Mouse (Mus musculus) heart, postnatal 0 days (tissue): ENCODE results near the gene Ampd1. TPM values are rescaled to one million over a fixed set of nuclear protein-coding genes. Genes with fewer than 3 reads are reported as not detected.
A peak's percentile ranks its signal among the peaks of the same experiment; 100 is the strongest.

ENCODE experiments used
- ATAC-seq: fragments of 200-750 bp; cut with Nextera tagmentation; 2 replicates; pipeline ENCODE4 v1.8.0; 2017; ENCODE audit warnings: low read depth, moderate number of reproducible peaks, moderate library complexity; ENCODE audit not compliant: insufficient read depth
- DNase-seq: peaks from one replicate; pipeline ENCODE4 v3.0.0-alpha.2; 2016; ENCODE audit warnings: low spot score
- H3K27ac ChIP-seq: fragments of 300-500 bp; sonication (generic); 2 replicates; pipeline ENCODE4 v1.5.1; 2014; ENCODE audit warnings: low read depth, mild to moderate bottlenecking
- H3K27me3 ChIP-seq: fragments of 300-500 bp; sonication (generic); 2 replicates; pipeline ENCODE4 v1.6.1; 2014; ENCODE audit warnings: low read length, mixed read lengths; ENCODE audit not compliant: control insufficient read depth, insufficient read depth
- H3K36me3 ChIP-seq: fragments of 300-500 bp; sonication (generic); replicated peaks from 2 replicates; pipeline ENCODE4 v1.6.1; 2014; ENCODE audit warnings: low read length, mixed read lengths; ENCODE audit not compliant: control insufficient read depth, insufficient read depth
- H3K4me1 ChIP-seq: fragments of 300-500 bp; sonication (generic); 2 replicates; pipeline ENCODE4 v1.6.1; 2014; ENCODE audit warnings: antibody characterized with exemption; ENCODE audit not compliant: control insufficient read depth, insufficient read depth
- H3K4me2 ChIP-seq: fragments of 300-500 bp; sonication (generic); 2 replicates; pipeline ENCODE4 v1.6.1; 2014; ENCODE audit warnings: low read depth, mild to moderate bottlenecking, low read length, moderate library complexity
- H3K4me3 ChIP-seq: fragments of 300-500 bp; sonication (generic); 2 replicates; pipeline ENCODE4 v1.5.1; 2014; ENCODE audit warnings: low read depth, low read length
- H3K9ac ChIP-seq: fragments of 300-500 bp; sonication (generic); replicated peaks from 2 replicates; pipeline ENCODE4 v1.6.1; 2014; ENCODE audit warnings: low read depth, low read length, mixed read lengths
- H3K9me3 ChIP-seq: fragments of 300-500 bp; sonication (generic); replicated peaks from 2 replicates; pipeline ENCODE4 v1.6.1; 2016; ENCODE audit warnings: low read length; ENCODE audit not compliant: control insufficient read depth
- CTCF ChIP-seq: IDR thresholded peaks from 2 replicates; pipeline ENCODE4 v1.5.1; 2016; ENCODE audit warnings: antibody characterized with exemption, control low read depth, low read depth
- EP300 ChIP-seq: IDR thresholded peaks from 2 replicates; pipeline ENCODE4 v1.6.1; 2016; ENCODE audit warnings: antibody characterized with exemption, low read depth
- WGBS: fragments of 180-500 bp; shearing (Covaris S2); extraction: QIAGEN DNeasy Blood & Tissue Kit; methylation state at CpG from one replicate; pipeline ENCODE4 v1.1.7; 2014; 5-methylcytosine and 5-hydroxymethylcytosine counted together
- polyA plus RNA-seq: library from polyadenylated mRNA; unstranded; fragments of >200 nt; fragmentation: Nextera tagmentation; extraction: Ambion mirVana; gene quantifications from 2 replicates; pipeline ENCODE4 v1.2.1, GENCODE M21; 2015
- total RNA-seq: library from RNA; depleted of rRNA; stranded (reverse); fragments of >200 nt; gene quantifications from 2 replicates; pipeline ENCODE4 v1.2.3, GENCODE M21; 2014; ENCODE audit warnings: low replicate concordance

The Ampd1 gene
- total and polyA plus RNA-seq, 2 experiments from 2014 or later: not detected

GRCm38 (mm10) chr3:103102454-103103390 lies 28.9 kb downstream of the Ampd1 start, which contains the start of gene Dennd2c:
Gene Dennd2c, plus strand, starts transcription at chr3:103102604.
- H3K9ac ChIP-seq: peak within 1 kb of the TSS; percentile 62
- no peaks in the 10 kb centered on the region for H3K36me3 ChIP-seq
- no peaks in the 10 kb centered on the region for H3K9me3 ChIP-seq
- TF ChIP-seq CTCF (no peak), EP300 (no peak)
- H3K4me3 ChIP-seq: peak within 1 kb of the TSS; percentile 83
- peak within 1 kb of the TSS; percentile 87 for H3K4me2 ChIP-seq
- peaks cover 4% of the 10 kb centered on the region; the same call in 1 of the 2 replicates for H3K4me1 ChIP-seq
- DNase-seq (peak; percentile 84), ATAC-seq (peak; percentile 97)
- WGBS: 1% methylated on average over 72 of the region's 72 CpGs
- no peaks in the 10 kb centered on the region for H3K27me3 ChIP-seq
- H3K27ac ChIP-seq: peak within 1 kb of the TSS; percentile 60

GRCm38 (mm10) chr3:103107565-103108240 lies 33.9 kb downstream of the Ampd1 start:
- Histone ChIP-seq H3K27ac (no peak overlapping the region), H3K9me3 (no peaks in the 10 kb centered on the region), H3K4me3 (no peak overlapping the region), H3K36me3 (no peaks in the 10 kb centered on the region), H3K4me2 (no peak overlapping the region), H3K9ac (no peak overlapping the region), H3K4me1 (no peaks in the 10 kb centered on the region; the same call in 1 of the 2 replicates), H3K27me3 (no peaks in the 10 kb centered on the region)
- DNase-seq: no peak
- WGBS: 78% methylated on average over 7 of the region's 7 CpGs
- no peak for ATAC-seq
- TF ChIP-seq CTCF (no peak), EP300 (no peak)

GRCm38 (mm10) chr3:103112216-103112615 lies 38.4 kb downstream of the Ampd1 start:
- Histone ChIP-seq H3K27ac (no peak overlapping the region), H3K27me3 (no peaks in the 10 kb centered on the region), H3K4me1 (no peaks in the 10 kb centered on the region), H3K4me3 (no peak overlapping the region), H3K9ac (no peak overlapping the region), H3K4me2 (no peak overlapping the region), H3K36me3 (no peaks in the 10 kb centered on the region), H3K9me3 (no peaks in the 10 kb centered on the region)
- WGBS: 80% methylated on average over 5 of the region's 5 CpGs
- ATAC-seq (no peak), DNase-seq (no peak)
- no peak for TF ChIP-seq EP300

- Histone ChIP-seq H3K4me3 (no peak overlapping the region), H3K27me3 (no peaks in the 10 kb centered on the region), H3K36me3 (no peaks in the 10 kb centered on the region), H3K27ac (no peak overlapping the region), H3K9ac (no peak overlapping the region), H3K9me3 (no peaks in the 10 kb centered on the region), H3K4me2 (no peak overlapping the region), H3K4me1 (no peaks in the 10 kb centered on the region)
- no peak for DNase-seq
- WGBS: 75% methylated on average over 3 of the region's 3 CpGs
- TF ChIP-seq EP300: no peak
- no peak for TF ChIP-seq CTCF
- no peak for ATAC-seq
Measured at GRCm38 (mm10) chr3:103123636-103124035, 49.8 kb downstream of the Ampd1 start.

- H3K27ac ChIP-seq: no peak overlapping the region
Measured at GRCm38 (mm10) chr3:103126138-103126537, 52.3 kb downstream of the Ampd1 start.

More at GRCm38 (mm10) chr3:103126138-103126537, 52.3 kb downstream of the Ampd1 start:
- Histone ChIP-seq H3K27me3 (no peaks in the 10 kb centered on the region), H3K4me3 (no peak overlapping the region), H3K9ac (no peak overlapping the region), H3K9me3 (no peaks in the 10 kb centered on the region), H3K36me3 (no peaks in the 10 kb centered on the region), H3K4me2 (no peak overlapping the region), H3K4me1 (no peaks in the 10 kb centered on the region; the same call in none of the 2 replicates)
- TF ChIP-seq EP300 (no peak), CTCF (no peak)
- WGBS: 90% methylated on average over 3 of the region's 3 CpGs
- no peak for ATAC-seq
- no peak for DNase-seq
